Mouse (Mus musculus) cerebellum, adult 2 months (tissue): ENCODE data around the gene Srgap3.

Experiments used
- CTCF ChIP-seq: fragments of 200-500 bp; IDR thresholded peaks from 2 replicates; pipeline ENCODE4 v1.5.1; 2011; ENCODE audit warnings: low read depth, mild to moderate bottlenecking, control low read depth, low read length, moderate library complexity, borderline replicate concordance; ENCODE audit not compliant: insufficient read depth
- POLR2A ChIP-seq: fragments of 200-500 bp; IDR thresholded peaks from 2 replicates; pipeline ENCODE4 v1.6.1; 2011; ENCODE audit warnings: low read length, control low read depth, borderline replicate concordance; ENCODE audit not compliant: insufficient read depth

GRCm38 (mm10) chr6:112967359-112967758, 20.3 kb upstream of the Srgap3 start:
- TF ChIP-seq CTCF (no peak), POLR2A (no peak)
